18 mouse cellular contexts compared by ENCODE assay signal in genomic region chr13:64420847-64421246, GRCm38 (mm10).
"Had no signal": no experiment of that assay in that cellular context is flagged by ENCODE, and none has a peak within 500 bp of the region (broad histone marks: within the 10 kb centered on the region; RNA-seq: fewer than 3 reads in every experiment).

No protein-coding gene starts in this region.

- DNase-seq: lung, adult 18-20 months; lung, embryonic 14.5 days; lung, postnatal 10 days; lung, postnatal 4 days; midbrain, embryonic 14.5 days; retina, postnatal 1 day; right cerebral cortex, adult 18-20 months; right cerebral cortex, postnatal 25 days; right cerebral cortex, postnatal 4 days; spleen, adult 18-20 months; thymus, adult 2 months; thymus, postnatal 14 days; thymus, postnatal 36 days had no signal

- H3K9ac ChIP-seq: lung, embryonic 14.5 days; midbrain, embryonic 12.5 days; neural tube, embryonic 13.5 days; neural tube, embryonic 15.5 days had no signal

- H3K9me3 ChIP-seq: midbrain, embryonic 10.5 days; midbrain, embryonic 12.5 days; neural tube, embryonic 13.5 days; neural tube, embryonic 15.5 days had no signal

- H3K4me1 ChIP-seq: midbrain, embryonic 10.5 days; midbrain, embryonic 12.5 days; neural tube, embryonic 13.5 days; neural tube, embryonic 15.5 days had no signal

- H3K36me3 ChIP-seq: midbrain, embryonic 10.5 days; midbrain, embryonic 12.5 days; neural tube, embryonic 13.5 days; neural tube, embryonic 15.5 days had no signal

- H3K4me3 ChIP-seq: midbrain, embryonic 10.5 days; midbrain, embryonic 12.5 days; myocyte; neural tube, embryonic 13.5 days; neural tube, embryonic 15.5 days had no signal

- H3K27ac ChIP-seq: midbrain, embryonic 10.5 days; midbrain, embryonic 12.5 days; neural tube, embryonic 13.5 days; neural tube, embryonic 15.5 days had no signal
